ENCODE assay signal across 14 mouse cellular contexts in genomic region chr14:28093214-28093613, GRCm38 (mm10).
DNase-seq lines count a peak whose midpoint lies in the region; ATAC-seq and TF ChIP-seq lines count a peak whose summit lies in the region.
"Had no signal": no experiment of that assay in that cellular context is flagged by ENCODE, and none has a peak within 500 bp of the region (broad histone marks: within the 10 kb centered on the region; RNA-seq: fewer than 3 reads in every experiment).

No protein-coding gene starts in this region.

- no peaks in the 10 kb centered on the region for H3K4me1 ChIP-seq in hindbrain, embryonic 10.5 days (replicated peaks)
- no peaks in the 10 kb centered on the region for H3K4me1 ChIP-seq in hindbrain, embryonic 13.5 days (replicated peaks)
- H3K4me1 ChIP-seq in midbrain, postnatal 0 days (ENCODE audit: insufficient read depth, low read length), result no peaks in the 10 kb centered on the region
- H3K4me1 ChIP-seq in midbrain, embryonic 16.5 days (ENCODE audit: control insufficient read depth, insufficient read depth, low read length), result no peaks in the 10 kb centered on the region
- H3K4me1 ChIP-seq in embryonic facial prominence, embryonic 10.5 days, result no peaks in the 10 kb centered on the region
- H3K4me1 ChIP-seq in stomach, postnatal 0 days (replicated peaks; ENCODE audit: control insufficient read depth, insufficient read depth), result no peaks in the 10 kb centered on the region
- H3K4me1 ChIP-seq: lung, embryonic 15.5 days had no signal

- H3K36me3 ChIP-seq in hindbrain, embryonic 10.5 days, result no peaks in the 10 kb centered on the region
- H3K36me3 ChIP-seq in hindbrain, embryonic 13.5 days, result 0 out of 2 replicates have a peak, but pooled peaks cover 13% of the 10 kb centered on the region
- H3K36me3 ChIP-seq in midbrain, postnatal 0 days (ENCODE audit: insufficient read depth, low read length), result no peaks in the 10 kb centered on the region
- no peaks in the 10 kb centered on the region for H3K36me3 ChIP-seq in midbrain, embryonic 16.5 days (ENCODE audit: control insufficient read depth, insufficient read depth, low read length)
- H3K36me3 ChIP-seq in embryonic facial prominence, embryonic 10.5 days (replicated peaks), result no peaks in the 10 kb centered on the region
- H3K36me3 ChIP-seq in stomach, postnatal 0 days (ENCODE audit: control insufficient read depth, insufficient read depth, low read length), result no peaks in the 10 kb centered on the region
- H3K36me3 ChIP-seq: lung, embryonic 15.5 days had no signal

- no peaks in the 10 kb centered on the region for H3K27me3 ChIP-seq in hindbrain, embryonic 10.5 days (ENCODE audit: insufficient read depth, poor library complexity, severe bottlenecking)
- peaks cover 3% of the 10 kb centered on the region; the same call in 1 of the 2 replicates for H3K27me3 ChIP-seq in hindbrain, embryonic 13.5 days
- H3K27me3 ChIP-seq in midbrain, postnatal 0 days (ENCODE audit: insufficient read depth, low read length), result no peaks in the 10 kb centered on the region
- H3K27me3 ChIP-seq in midbrain, embryonic 16.5 days (ENCODE audit: control insufficient read depth, insufficient read depth, low read depth, low read length), result no peaks in the 10 kb centered on the region
- no peaks in the 10 kb centered on the region for H3K27me3 ChIP-seq in embryonic facial prominence, embryonic 10.5 days (replicated peaks; ENCODE audit: low read depth, poor library complexity, severe bottlenecking)
- no peaks in the 10 kb centered on the region for H3K27me3 ChIP-seq in stomach, postnatal 0 days (ENCODE audit: control insufficient read depth, insufficient read depth, low read length)
- H3K27me3 ChIP-seq: CH12.LX; lung, embryonic 15.5 days had no signal

- no peak overlapping the region for H3K27ac ChIP-seq in hindbrain, embryonic 10.5 days
- H3K27ac ChIP-seq in hindbrain, embryonic 13.5 days, result no peak overlapping the region
- no peak overlapping the region for H3K27ac ChIP-seq in midbrain, postnatal 0 days (ENCODE audit: low read depth, low read length)
- no peak overlapping the region for H3K27ac ChIP-seq in midbrain, embryonic 16.5 days (ENCODE audit: low read length)
- H3K27ac ChIP-seq in embryonic facial prominence, embryonic 10.5 days (replicated peaks), result no peak overlapping the region
- H3K27ac ChIP-seq in stomach, postnatal 0 days (replicated peaks), result no peak overlapping the region
- H3K27ac ChIP-seq: lung, embryonic 15.5 days had no signal

- H3K9me3 ChIP-seq in hindbrain, embryonic 10.5 days, result no peaks in the 10 kb centered on the region
- no peaks in the 10 kb centered on the region for H3K9me3 ChIP-seq in hindbrain, embryonic 13.5 days
- H3K9me3 ChIP-seq in midbrain, postnatal 0 days (ENCODE audit: low read length), result no peaks in the 10 kb centered on the region
- no peaks in the 10 kb centered on the region for H3K9me3 ChIP-seq in midbrain, embryonic 16.5 days (replicated peaks; ENCODE audit: control insufficient read depth, low read length, poor library complexity, severe bottlenecking)
- H3K9me3 ChIP-seq in embryonic facial prominence, embryonic 10.5 days, result no peaks in the 10 kb centered on the region
- no peaks in the 10 kb centered on the region for H3K9me3 ChIP-seq in stomach, postnatal 0 days (ENCODE audit: control insufficient read depth, low read length)
- H3K9me3 ChIP-seq: lung, embryonic 15.5 days had no signal

- peak; percentile 31 for TF ChIP-seq CTCF in midbrain, postnatal 0 days (IDR thresholded peaks at IDR 0.05)
- TF ChIP-seq CTCF in stomach, postnatal 0 days (IDR thresholded peaks at IDR 0.05; ENCODE audit: low read depth), result peak; percentile 58

- no peak overlapping the region for H3K4me2 ChIP-seq in hindbrain, embryonic 13.5 days
- no peak overlapping the region for H3K4me2 ChIP-seq in midbrain, postnatal 0 days (ENCODE audit: low read depth, low read length, poor library complexity, severe bottlenecking)
- no peak overlapping the region for H3K4me2 ChIP-seq in midbrain, embryonic 16.5 days (ENCODE audit: low read length)
- no peak overlapping the region for H3K4me2 ChIP-seq in stomach, postnatal 0 days (replicated peaks; ENCODE audit: low read depth)
- H3K4me2 ChIP-seq: lung, embryonic 15.5 days had no signal

- TF ChIP-seq EP300 in stomach, postnatal 0 days (optimal IDR thresholded peaks at IDR 0.05), result no peak

- no peak overlapping the region for H3K4me3 ChIP-seq in hindbrain, embryonic 10.5 days
- no peak overlapping the region for H3K4me3 ChIP-seq in hindbrain, embryonic 13.5 days
- H3K4me3 ChIP-seq in midbrain, postnatal 0 days (ENCODE audit: low read depth, low read length), result no peak overlapping the region
- H3K4me3 ChIP-seq in midbrain, embryonic 16.5 days (ENCODE audit: low read depth, low read length), result no peak overlapping the region
- no peak overlapping the region for H3K4me3 ChIP-seq in embryonic facial prominence, embryonic 10.5 days
- no peak overlapping the region for H3K4me3 ChIP-seq in stomach, postnatal 0 days (ENCODE audit: low read depth, low read length)
- H3K4me3 ChIP-seq: erythroblast, embryonic 14.5 days; lung, embryonic 15.5 days had no signal

- 65% methylated on average over 4 of the region's 4 CpGs for WGBS in hindbrain, embryonic 10.5 days
- 69% methylated on average over 4 of the region's 4 CpGs for WGBS in hindbrain, embryonic 13.5 days
- WGBS in midbrain, postnatal 0 days, result 66% methylated on average over 4 of the region's 4 CpGs
- WGBS in midbrain, embryonic 16.5 days, result 74% methylated on average over 4 of the region's 4 CpGs
- 60% methylated on average over 4 of the region's 4 CpGs for WGBS in embryonic facial prominence, embryonic 10.5 days
- 67% methylated on average over 4 of the region's 4 CpGs for WGBS in stomach, postnatal 0 days

- H3K9ac ChIP-seq in hindbrain, embryonic 13.5 days, result no peak overlapping the region
- H3K9ac ChIP-seq in midbrain, postnatal 0 days (replicated peaks; ENCODE audit: low read length, poor library complexity, severe bottlenecking), result no peak overlapping the region
- no peak overlapping the region for H3K9ac ChIP-seq in midbrain, embryonic 16.5 days (ENCODE audit: low read depth, low read length)
- H3K9ac ChIP-seq in stomach, postnatal 0 days (ENCODE audit: low read length), result no peak overlapping the region
- H3K9ac ChIP-seq: lung, embryonic 15.5 days had no signal

- peak; percentile 7 for DNase-seq in hindbrain, embryonic 10.5 days (ENCODE audit: low spot score)
- peak; percentile 22 for DNase-seq in midbrain, postnatal 0 days (ENCODE audit: low spot score)
- DNase-seq in embryonic facial prominence, embryonic 10.5 days (ENCODE audit: low spot score), result peak; percentile 35
- no peak for DNase-seq in stomach, postnatal 0 days (ENCODE audit: low spot score)
- no peak for DNase-seq in right cerebral cortex, adult 18-20 months
- no peak for DNase-seq in layer of hippocampus, postnatal 10 days (ENCODE audit: low spot score in 2 of 2)
- DNase-seq: adrenal gland, adult 8-10 months; cerebellum, adult 11-12 months; gastrocnemius, postnatal 10 days had no signal

- no peak for ATAC-seq in hindbrain, embryonic 13.5 days (ENCODE audit: low FRiP score)
- no peak for ATAC-seq in midbrain, postnatal 0 days (ENCODE audit: low FRiP score)
- ATAC-seq in midbrain, embryonic 16.5 days, result no peak
- ATAC-seq in stomach, postnatal 0 days (ENCODE audit: low FRiP score, low TSS enrichment), result no peak

Comparison
In these comparisons a context has a peak if more than half of its experiments do, and no peak if none do; other contexts are left out.
1. DNase-seq: peak in hindbrain, embryonic 10.5 days (single experiment), midbrain, postnatal 0 days (single experiment) and embryonic facial prominence, embryonic 10.5 days (single experiment); none in stomach, postnatal 0 days (single experiment), right cerebral cortex, adult 18-20 months (single experiment) and layer of hippocampus, postnatal 10 days (0 of 2).